Mouse (Mus musculus) embryonic facial prominence, embryonic 13.5 days (tissue): Measurements from ENCODE around the gene Tprgl. TPM values are rescaled to one million over a fixed set of nuclear protein-coding genes. Genes with fewer than 3 reads are reported as not detected.

Experiments
- ATAC-seq: fragments of 200-750 bp; cut with Nextera tagmentation; 2 replicates; pipeline ENCODE4 v1.8.0; 2017; ENCODE audit warnings: low read depth; ENCODE audit not compliant: insufficient number of reproducible peaks, insufficient read depth, low FRiP score, low TSS enrichment
- H3K27ac ChIP-seq: fragments of 300-500 bp; sonication (generic); 2 replicates; pipeline ENCODE4 v1.5.1; 2015; ENCODE audit warnings: moderate library complexity, mild to moderate bottlenecking, inconsistent platforms
- H3K27me3 ChIP-seq: fragments of 300-500 bp; sonication (generic); 2 replicates; pipeline ENCODE4 v1.6.1; 2015; ENCODE audit warnings: mild to moderate bottlenecking, inconsistent platforms
- H3K36me3 ChIP-seq: fragments of 300-500 bp; sonication (generic); 2 replicates; pipeline ENCODE4 v1.6.1; 2015; ENCODE audit warnings: mild to moderate bottlenecking, inconsistent platforms
- H3K4me1 ChIP-seq: fragments of 300-500 bp; sonication (generic); 2 replicates; pipeline ENCODE4 v1.6.1; 2015; ENCODE audit warnings: inconsistent platforms
- H3K4me2 ChIP-seq: fragments of 300-500 bp; sonication (generic); 2 replicates; pipeline ENCODE4 v1.6.1; 2015; ENCODE audit warnings: moderate library complexity, mild to moderate bottlenecking, inconsistent platforms
- H3K4me3 ChIP-seq: fragments of 300-500 bp; sonication (generic); 2 replicates; pipeline ENCODE4 v1.5.1; 2015; ENCODE audit warnings: mild to moderate bottlenecking, inconsistent platforms
- H3K9ac ChIP-seq: fragments of 300-500 bp; sonication (generic); 2 replicates; pipeline ENCODE4 v1.6.1; 2015; ENCODE audit warnings: mild to moderate bottlenecking, inconsistent platforms
- H3K9me3 ChIP-seq: fragments of 300-500 bp; sonication (generic); 2 replicates; pipeline ENCODE4 v1.6.1; 2016; ENCODE audit warnings: inconsistent platforms
- WGBS: fragments of 180-500 bp; shearing (Covaris S2); methylation state at CpG from one replicate; pipeline ENCODE4 v1.1.7; 2015; ENCODE audit warnings: mixed read lengths; 5-methylcytosine and 5-hydroxymethylcytosine counted together
- polyA plus RNA-seq: library from polyadenylated mRNA; unstranded; fragments of >200 nt; fragmentation: Nextera tagmentation; extraction: Ambion mirVana; gene quantifications from 2 replicates; pipeline ENCODE4 v1.2.1, GENCODE M21; 2015

Tprgl gene
- polyA plus RNA-seq, 1 experiment from 2014 or later = 129 TPM

DNA sequence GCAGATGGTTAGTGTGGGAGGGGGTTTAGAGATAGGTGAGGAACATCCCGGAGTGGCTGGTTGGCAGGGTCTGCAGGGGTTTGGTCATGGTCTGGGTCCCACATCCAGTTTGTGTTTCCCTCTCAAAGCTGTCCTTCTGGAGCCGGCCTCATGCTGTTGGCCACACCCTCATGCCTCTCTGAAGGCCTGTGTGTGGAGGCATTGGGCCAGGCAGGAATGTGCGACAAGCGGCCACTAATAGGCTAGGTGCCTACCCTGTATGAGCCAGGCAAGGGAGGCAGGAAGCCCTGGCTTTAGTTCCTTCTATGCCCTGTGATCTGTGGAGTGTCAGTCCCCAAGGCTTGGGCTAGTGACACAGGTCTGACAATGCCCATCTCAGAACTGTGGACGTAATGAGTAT is 24.5 kb upstream of the Tprgl start:
- Histone ChIP-seq H3K9me3 (no peaks in the 10 kb centered on the region), H3K27me3 (no peaks in the 10 kb centered on the region), H3K9ac (no peak overlapping the region), H3K36me3 (peaks cover 37% of the 10 kb centered on the region), H3K27ac (no peak overlapping the region), H3K4me1 (peaks cover 11% of the 10 kb centered on the region), H3K4me2 (no peak overlapping the region), H3K4me3 (no peak overlapping the region)
- 74% methylated on average over 5 of the region's 5 CpGs for WGBS
- no peak for ATAC-seq

DNA sequence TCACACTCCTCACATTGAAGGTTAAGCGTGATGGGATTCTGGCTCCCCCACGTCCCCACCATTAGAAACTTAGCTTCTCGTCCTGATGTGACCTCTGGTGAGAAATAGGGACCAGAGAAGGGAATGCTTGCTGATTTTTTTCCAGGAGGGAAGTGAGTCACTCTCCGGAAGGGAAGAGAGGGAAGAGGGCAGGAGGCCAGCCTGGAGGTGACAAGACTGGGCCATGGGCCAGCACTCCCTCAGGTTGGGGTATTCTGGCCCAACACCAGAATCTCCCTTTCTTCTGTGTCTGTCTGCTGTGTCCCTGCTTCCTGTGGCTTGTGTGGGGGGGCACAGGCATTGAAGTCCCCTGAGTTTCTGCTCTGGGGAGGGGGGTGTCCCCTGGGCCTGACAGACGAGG is 23.1 kb upstream of the Tprgl start:
- WGBS = 75% methylated on average over 5 of the region's 5 CpGs
- peaks cover 47% of the 10 kb centered on the region for H3K36me3 ChIP-seq

DNA sequence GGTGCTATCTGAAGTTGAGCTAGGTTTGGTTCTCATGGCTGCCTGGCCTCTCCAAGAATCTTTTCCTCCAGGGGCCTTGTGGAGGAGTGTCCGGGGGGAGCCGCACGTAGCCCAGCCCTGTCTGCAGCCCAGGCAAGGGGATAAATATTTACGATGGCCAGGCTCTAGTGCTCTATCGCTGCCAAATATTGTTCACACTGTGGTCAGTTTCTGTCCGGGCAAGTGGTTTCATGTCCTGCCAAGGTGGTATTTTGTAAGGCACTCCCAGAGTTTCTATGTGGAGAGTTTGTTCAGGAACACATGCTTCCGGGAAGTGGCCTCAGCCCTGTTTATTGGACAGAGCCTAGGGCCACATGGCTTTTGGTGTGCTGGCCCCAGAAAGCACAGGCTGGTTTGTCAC is 20.5 kb upstream of the Tprgl start:
- no peak for ATAC-seq
- Histone ChIP-seq H3K4me2 (no peak overlapping the region), H3K36me3 (peaks cover 51% of the 10 kb centered on the region), H3K4me1 (no peaks in the 10 kb centered on the region), H3K27me3 (no peaks in the 10 kb centered on the region), H3K9ac (no peak overlapping the region), H3K27ac (no peak overlapping the region), H3K9me3 (no peaks in the 10 kb centered on the region), H3K4me3 (no peak overlapping the region)
- 93% methylated on average over 7 of the region's 7 CpGs for WGBS

More for the DNA sequence above, 23.1 kb upstream of the Tprgl start:
- Histone ChIP-seq H3K4me3 (no peak overlapping the region), H3K9me3 (no peaks in the 10 kb centered on the region), H3K27ac (no peak overlapping the region), H3K9ac (no peak overlapping the region), H3K4me1 (no peaks in the 10 kb centered on the region), H3K4me2 (no peak overlapping the region), H3K27me3 (no peaks in the 10 kb centered on the region)
- ATAC-seq = no peak

DNA sequence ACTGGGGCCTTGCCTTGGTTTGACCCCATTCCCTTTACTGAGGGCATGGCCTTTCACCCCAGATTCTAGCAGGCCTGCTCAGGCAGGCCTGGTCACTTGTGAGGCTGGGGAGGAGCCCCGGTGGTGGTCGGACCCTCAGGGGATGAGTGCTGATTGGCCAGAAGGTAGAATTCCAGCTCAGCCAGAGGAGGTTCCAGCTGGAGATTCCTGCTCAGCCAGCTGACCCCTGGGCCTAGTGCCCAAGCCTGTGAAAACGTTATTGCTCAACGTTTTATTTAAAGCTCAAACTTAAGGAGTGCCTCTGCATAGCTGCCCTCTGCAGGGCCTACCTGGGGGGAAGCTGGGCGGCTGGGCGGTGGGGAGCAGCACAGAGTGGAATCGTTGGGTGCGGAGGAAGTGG is 16.8 kb upstream of the Tprgl start:
- Histone ChIP-seq H3K36me3 (peaks cover 26% of the 10 kb centered on the region), H3K9ac (no peak overlapping the region), H3K27me3 (no peaks in the 10 kb centered on the region)

DNA sequence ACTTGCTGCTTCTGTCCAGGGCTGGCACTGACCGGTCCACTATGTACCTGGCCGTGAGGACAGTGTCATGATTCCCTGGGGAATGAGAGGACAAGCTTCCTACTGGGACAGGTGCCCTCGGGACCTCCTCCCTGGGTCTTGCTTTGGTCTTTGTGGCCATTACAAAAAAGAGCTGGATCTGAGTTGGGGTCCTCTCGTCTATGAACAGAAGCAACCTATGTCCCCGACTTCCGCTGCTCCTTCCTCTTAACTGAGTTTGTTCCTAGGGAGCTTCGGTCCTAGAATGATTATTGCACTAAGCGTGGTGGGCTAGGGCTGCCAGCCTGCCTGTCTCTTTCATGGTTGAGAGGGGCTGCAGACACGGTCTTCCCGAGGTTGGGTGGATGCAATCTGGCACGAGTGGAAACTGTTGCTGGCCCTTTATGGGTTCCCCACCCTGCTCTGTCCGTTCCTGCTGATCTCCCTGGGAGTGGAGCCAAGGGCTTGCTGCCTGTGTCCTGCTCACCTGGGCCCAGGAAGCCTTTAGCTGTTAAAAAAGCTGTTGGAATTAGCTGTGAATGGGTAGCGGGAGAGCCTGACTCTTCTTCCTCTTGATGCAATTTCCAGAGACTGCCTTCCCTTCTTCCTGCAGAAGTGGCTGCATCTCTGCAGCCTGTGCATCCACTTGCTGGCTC is 11.6 kb upstream of the Tprgl start:
- H3K27me3 ChIP-seq = peaks cover 27% of the 10 kb centered on the region
- peak overlapping the region; percentile 96 for H3K4me2 ChIP-seq
- peaks cover 3% of the 10 kb centered on the region; the same call in 1 of the 2 replicates for H3K36me3 ChIP-seq
- H3K9me3 ChIP-seq = no peaks in the 10 kb centered on the region
- H3K4me3 ChIP-seq = peak overlapping the region; percentile 71
- no peak for ATAC-seq
- peak overlapping the region; percentile 68; the same call in 1 of the 2 replicates for H3K27ac ChIP-seq
- WGBS = 32% methylated on average over 13 of the region's 13 CpGs
- peaks cover 48% of the 10 kb centered on the region for H3K4me1 ChIP-seq
- H3K9ac ChIP-seq = peak overlapping the region; percentile 77

More for the DNA sequence above, 16.8 kb upstream of the Tprgl start:
- no peak overlapping the region for H3K27ac ChIP-seq
- H3K4me3 ChIP-seq = no peak overlapping the region
- no peak overlapping the region for H3K4me2 ChIP-seq
- H3K9me3 ChIP-seq = no peaks in the 10 kb centered on the region
- 39% methylated on average over 8 of the region's 8 CpGs for WGBS
- 0 out of 2 replicates have a peak, but pooled peaks have one; percentile 16 for ATAC-seq
- H3K4me1 ChIP-seq = peaks cover 24% of the 10 kb centered on the region

DNA sequence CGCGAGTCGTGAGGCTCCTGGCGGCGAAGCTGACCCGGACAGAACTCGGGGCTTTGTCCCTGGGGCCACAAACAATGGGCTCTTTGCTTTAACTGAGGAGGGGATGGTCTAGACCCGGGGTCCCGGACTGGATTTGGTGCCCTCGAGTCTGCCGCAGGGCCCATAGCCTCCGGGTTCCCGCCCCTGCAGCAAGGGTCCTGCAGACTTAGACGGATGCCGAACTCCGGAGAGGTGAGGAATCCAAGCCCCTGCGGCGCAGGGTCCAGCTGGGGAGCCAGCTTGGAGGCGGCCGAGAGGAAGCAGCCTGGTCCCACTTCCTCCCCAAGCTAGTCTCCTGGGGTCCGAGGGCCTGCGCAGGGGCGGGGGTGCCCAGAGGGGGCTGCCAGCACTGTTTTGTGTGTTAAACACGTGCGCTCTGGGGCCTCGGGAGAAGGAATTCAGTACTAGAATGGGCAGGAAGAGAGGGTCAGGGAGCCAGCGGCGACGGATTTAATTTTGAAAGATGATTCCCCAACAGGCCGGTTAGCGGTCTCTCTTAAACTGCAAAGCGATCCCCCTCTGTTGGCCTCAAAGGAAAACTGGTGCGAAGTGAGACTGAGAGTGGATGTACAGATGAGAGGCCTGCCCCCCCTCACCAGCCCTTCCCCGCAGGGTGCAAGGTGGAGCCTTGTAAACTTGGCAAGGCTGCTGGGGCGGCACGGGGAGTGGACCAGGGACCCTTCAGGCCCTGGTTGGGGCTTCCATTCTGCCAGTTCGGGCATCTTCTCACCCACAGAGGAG is 10.9 kb upstream of the Tprgl start:
- Histone ChIP-seq H3K4me3 (peak overlapping the region; percentile 71), H3K4me2 (peak overlapping the region; percentile 96), H3K4me1 (peaks cover 49% of the 10 kb centered on the region), H3K9me3 (no peaks in the 10 kb centered on the region), H3K36me3 (no peaks in the 10 kb centered on the region), H3K9ac (peak overlapping the region; percentile 77), H3K27ac (peak overlapping the region; percentile 68), H3K27me3 (peaks cover 27% of the 10 kb centered on the region)
- WGBS = under 1% methylated on average over 37 of the region's 37 CpGs
- ATAC-seq = no peak

DNA sequence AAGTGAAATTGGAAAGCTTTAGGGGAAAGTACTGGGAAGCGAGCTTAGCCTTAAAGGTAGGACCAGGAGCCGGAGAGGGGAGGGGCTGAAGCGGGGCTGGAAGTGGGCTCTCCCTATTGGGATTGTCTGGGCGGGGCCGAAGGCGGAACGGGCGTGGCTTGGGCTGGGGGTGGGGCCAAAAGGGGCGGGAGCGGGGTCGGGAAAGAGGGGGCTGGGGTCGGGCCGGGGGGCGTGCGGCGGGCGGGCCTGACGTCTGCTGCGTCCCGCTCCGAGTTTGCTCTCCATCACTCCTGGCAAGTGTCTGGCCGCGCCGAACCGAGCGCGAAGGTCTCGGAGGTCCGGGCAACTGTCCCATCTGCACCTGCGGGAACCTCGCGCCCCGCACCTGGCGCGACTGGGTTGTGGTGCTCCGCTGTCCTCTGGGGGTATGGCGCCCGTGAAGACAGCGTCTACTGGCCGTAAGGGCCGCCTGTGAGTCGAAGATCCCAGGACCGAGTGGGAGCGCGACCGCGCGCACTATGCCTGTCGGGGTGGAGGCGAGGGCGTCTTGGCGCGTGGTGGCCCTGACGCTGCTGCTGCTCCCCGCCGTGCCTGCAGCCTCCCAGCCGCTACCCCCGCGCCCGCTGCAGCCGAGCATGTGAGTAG is 10.2 kb upstream of the Tprgl start, which contains the start of gene Megf6:
Gene Megf6, plus strand, starts transcription at position 225 of the 645 bp plus-strand sequence.
- Histone ChIP-seq H3K4me1 (peaks cover 50% of the 10 kb centered on the region), H3K36me3 (no peaks in the 10 kb centered on the region), H3K9ac (peak within 1 kb of the TSS; percentile 77), H3K4me3 (peak within 1 kb of the TSS; percentile 71), H3K27ac (peak within 1 kb of the TSS; percentile 68), H3K9me3 (no peaks in the 10 kb centered on the region), H3K27me3 (peaks cover 27% of the 10 kb centered on the region), H3K4me2 (peak within 1 kb of the TSS; percentile 96)
- under 1% methylated on average over 57 of the region's 61 CpGs for WGBS
- ATAC-seq = peak; percentile 73

DNA sequence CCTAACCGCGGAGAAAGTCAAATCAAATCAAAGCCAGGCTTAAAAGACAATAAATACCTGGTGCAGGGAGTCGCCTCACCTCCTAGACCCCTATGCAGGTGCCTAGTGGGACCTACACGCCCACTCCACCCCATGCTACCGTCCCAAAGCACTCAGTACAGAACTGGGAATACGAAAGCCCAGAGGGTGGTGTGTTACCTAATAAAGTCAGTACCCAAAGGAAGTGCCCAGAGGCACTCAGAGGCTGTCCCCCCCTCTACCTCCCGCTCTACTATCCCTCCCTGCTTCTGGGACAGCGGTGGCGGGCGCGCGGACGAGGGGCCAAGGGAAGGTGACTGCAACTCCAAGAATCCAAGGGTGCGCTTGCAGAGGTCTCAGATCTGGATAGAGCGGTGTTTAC is 9.6 kb upstream of the Tprgl start:
- no peak overlapping the region for H3K27ac ChIP-seq
- H3K36me3 ChIP-seq = no peaks in the 10 kb centered on the region
- no peaks in the 10 kb centered on the region for H3K9me3 ChIP-seq
- H3K9ac ChIP-seq = peak overlapping the region; percentile 61
- WGBS = 1% methylated on average over 15 of the region's 15 CpGs
- H3K27me3 ChIP-seq = peaks cover 27% of the 10 kb centered on the region
- H3K4me1 ChIP-seq = peaks cover 46% of the 10 kb centered on the region
- H3K4me2 ChIP-seq = peak overlapping the region; percentile 96
- ATAC-seq = no peak
- peak overlapping the region; percentile 71 for H3K4me3 ChIP-seq

DNA sequence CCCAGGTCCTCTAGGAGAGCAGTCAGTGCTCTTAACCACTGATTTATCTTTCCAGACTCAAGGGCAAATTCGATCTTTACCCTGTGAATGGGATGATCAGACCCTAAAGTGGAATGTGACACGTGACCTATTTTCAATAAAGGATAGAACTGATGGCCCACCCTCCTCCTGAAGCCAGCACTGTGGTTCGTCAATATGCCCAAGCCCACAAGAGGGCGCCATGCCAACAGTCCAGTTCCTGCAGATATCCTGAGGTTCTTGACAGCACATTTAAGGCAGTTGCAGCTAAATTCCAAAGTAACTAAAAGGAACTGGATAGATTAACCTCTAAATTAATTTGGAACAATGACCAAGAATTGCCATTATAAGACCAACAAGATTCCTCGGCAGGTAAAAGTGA is 6.6 kb upstream of the Tprgl start:
- Histone ChIP-seq H3K27me3 (peaks cover 27% of the 10 kb centered on the region), H3K4me2 (no peak overlapping the region), H3K9ac (no peak overlapping the region), H3K27ac (no peak overlapping the region), H3K4me1 (peaks cover 25% of the 10 kb centered on the region), H3K36me3 (no peaks in the 10 kb centered on the region), H3K9me3 (no peaks in the 10 kb centered on the region), H3K4me3 (no peak overlapping the region)
- ATAC-seq = no peak
- WGBS = 25% methylated on average over 5 of the region's 5 CpGs

DNA sequence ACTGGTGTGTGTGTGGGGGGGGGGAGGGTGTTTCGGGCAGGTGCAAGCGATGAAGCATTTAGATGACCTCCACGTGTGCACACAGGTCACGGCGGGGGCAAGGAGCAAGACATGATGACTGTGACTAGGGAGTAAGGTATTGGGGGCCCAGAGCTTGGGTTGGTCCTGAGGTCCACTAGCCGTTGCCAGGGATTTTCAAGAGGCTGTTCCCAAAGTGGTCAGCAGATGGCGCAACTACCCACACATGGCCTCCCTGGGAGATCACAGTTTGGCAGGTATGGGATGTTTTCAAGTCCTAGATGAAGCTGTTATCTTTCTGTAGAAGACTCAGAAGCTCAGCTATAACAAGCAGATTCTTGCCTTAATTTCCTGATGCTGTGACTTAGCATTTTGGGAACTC is 2.8 kb upstream of the Tprgl start:
- H3K27me3 ChIP-seq = peaks cover 3% of the 10 kb centered on the region; the same call in 1 of the 2 replicates
- H3K9me3 ChIP-seq = no peaks in the 10 kb centered on the region
- 18% methylated on average over 7 of the region's 7 CpGs for WGBS
- peaks cover 22% of the 10 kb centered on the region for H3K4me1 ChIP-seq
- ATAC-seq = no peak
- H3K27ac ChIP-seq = no peak overlapping the region
- peaks cover 7% of the 10 kb centered on the region for H3K36me3 ChIP-seq
- no peak overlapping the region for H3K4me2 ChIP-seq
- H3K4me3 ChIP-seq = no peak overlapping the region
- H3K9ac ChIP-seq = no peak overlapping the region

DNA sequence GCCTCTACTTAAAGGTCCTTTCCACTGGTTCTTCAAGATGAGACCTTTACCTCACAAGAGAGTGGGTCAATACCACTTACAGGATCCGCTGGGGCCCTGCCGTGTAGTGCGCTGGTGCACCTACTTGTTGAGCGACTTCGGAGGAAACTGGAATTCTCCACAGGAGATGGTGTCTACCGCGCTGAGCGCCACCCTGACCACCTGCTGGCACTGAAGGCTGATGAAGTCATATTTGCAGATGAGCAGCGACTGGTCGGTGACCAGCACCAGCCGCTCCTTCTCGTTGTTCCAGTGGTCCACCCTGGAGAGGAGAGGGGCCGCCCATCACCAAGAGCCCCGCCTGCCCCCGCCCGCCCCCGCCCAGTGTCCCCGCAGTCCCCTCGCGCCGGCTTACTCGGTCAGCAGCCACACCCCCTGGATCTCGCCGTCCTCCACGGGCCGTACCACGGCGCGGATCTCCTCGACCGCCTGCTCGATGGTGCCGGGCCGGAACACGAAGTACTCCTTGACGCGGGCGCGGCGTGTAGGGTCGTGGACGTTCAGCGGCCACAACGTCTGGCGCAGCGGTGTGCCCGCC is 417 bp downstream of the Tprgl start:
- Histone ChIP-seq H3K4me1 (peaks cover 20% of the 10 kb centered on the region), H3K27me3 (no peaks in the 10 kb centered on the region), H3K9ac (peak overlapping the region; percentile 81), H3K36me3 (peaks cover 39% of the 10 kb centered on the region), H3K9me3 (no peaks in the 10 kb centered on the region), H3K4me3 (peak overlapping the region; percentile 88), H3K27ac (peak overlapping the region; percentile 64; the same call in 1 of the 2 replicates), H3K4me2 (peak overlapping the region; percentile 84)
- ATAC-seq = peak; percentile 39
- WGBS = 3% methylated on average over 43 of the region's 47 CpGs
